Mouse (Mus musculus) forebrain, embryonic 15.5 days (tissue): Measurements from ENCODE around the gene Apobec1. TPM values are rescaled to one million over a fixed set of nuclear protein-coding genes. Genes with fewer than 3 reads are reported as not detected.
"Not testable (repeated sequence)": the region's sequence is repeated elsewhere in the genome, so short reads cannot be mapped to it uniquely, and the experiment has no call there.

Experiments
- ATAC-seq: fragments of 200-750 bp; cut with Nextera tagmentation; replicated peaks from 2 replicates; pipeline ENCODE4 v1.8.0; 2017; ENCODE audit warnings: mild to moderate bottlenecking, moderate TSS enrichment, moderate library complexity
- H3K27ac ChIP-seq: fragments of 300-500 bp; sonication (generic); replicated peaks from 2 replicates; pipeline ENCODE4 v1.5.1; 2015; ENCODE audit warnings: mild to moderate bottlenecking, inconsistent platforms
- H3K27me3 ChIP-seq: fragments of 300-500 bp; sonication (generic); 2 replicates; pipeline ENCODE4 v1.6.1; 2015; ENCODE audit warnings: inconsistent platforms
- H3K36me3 ChIP-seq: fragments of 300-500 bp; sonication (generic); 2 replicates; pipeline ENCODE4 v1.6.1; 2015; ENCODE audit warnings: mild to moderate bottlenecking, inconsistent platforms
- H3K4me1 ChIP-seq: fragments of 300-500 bp; sonication (generic); 2 replicates; pipeline ENCODE4 v1.6.1; 2015; ENCODE audit warnings: inconsistent platforms
- H3K4me2 ChIP-seq: fragments of 300-500 bp; sonication (generic); replicated peaks from 2 replicates; pipeline ENCODE4 v1.6.1; 2015; ENCODE audit warnings: mild to moderate bottlenecking, inconsistent platforms
- H3K4me3 ChIP-seq: fragments of 300-500 bp; sonication (generic); 2 replicates; pipeline ENCODE4 v1.5.1; 2015; ENCODE audit warnings: mild to moderate bottlenecking, inconsistent platforms
- H3K9ac ChIP-seq: fragments of 300-500 bp; sonication (generic); replicated peaks from 2 replicates; pipeline ENCODE4 v1.6.1; 2015; ENCODE audit warnings: mild to moderate bottlenecking, inconsistent platforms
- H3K9me3 ChIP-seq: fragments of 300-500 bp; sonication (generic); 2 replicates; pipeline ENCODE4 v1.6.1; 2016; ENCODE audit warnings: inconsistent platforms
- WGBS: fragments of 180-500 bp; shearing (Covaris S2); methylation state at CpG from one replicate; pipeline ENCODE4 v1.1.7; 2015; ENCODE audit warnings: mixed read lengths; 5-methylcytosine and 5-hydroxymethylcytosine counted together
- polyA plus RNA-seq: library from polyadenylated mRNA; unstranded; fragments of >200 nt; fragmentation: Nextera tagmentation; extraction: Ambion mirVana; gene quantifications from 2 replicates; pipeline ENCODE4 v1.2.1, GENCODE M21; 2015

Gene Apobec1
- polyA plus RNA-seq, result 4.5 and 4.9 TPM in 2 replicates

- 8% methylated on average over 22 of the region's 22 CpGs for WGBS
- peak within 1 kb of the TSS; percentile 17; the same call in 1 of the 2 replicates for H3K27ac ChIP-seq
- ATAC-seq, result peak; percentile 69; the same call in 1 of the 2 replicates
Measured at GRCm38 (mm10) chr6:122602242-122602991, at the start of gene Apobec1. Gene Apobec1 (minus strand): TSS chr6:122602444.

GRCm38 (mm10) chr6:122650398-122650980 is 48.2 kb upstream of the Apobec1 start:
- Histone ChIP-seq H3K9ac (no peak overlapping the region), H3K4me1 (no peaks in the 10 kb centered on the region), H3K4me3 (no peak overlapping the region), H3K27me3 (no peaks in the 10 kb centered on the region), H3K9me3 (no peaks in the 10 kb centered on the region), H3K27ac (no peak overlapping the region), H3K4me2 (no peak overlapping the region), H3K36me3 (no peaks in the 10 kb centered on the region)
- 75% methylated on average over 5 of the region's 5 CpGs for WGBS
- ATAC-seq, result no peak

More at GRCm38 (mm10) chr6:122602242-122602991, at the start of gene Apobec1:
- no peaks in the 10 kb centered on the region for H3K9me3 ChIP-seq
- peaks cover 16% of the 10 kb centered on the region for H3K4me1 ChIP-seq
- H3K4me3 ChIP-seq, result peak within 1 kb of the TSS; percentile 40
- no peaks in the 10 kb centered on the region for H3K36me3 ChIP-seq
- no peaks in the 10 kb centered on the region for H3K27me3 ChIP-seq
- peak within 1 kb of the TSS; percentile 53 for H3K9ac ChIP-seq
- peak within 1 kb of the TSS; percentile 60 for H3K4me2 ChIP-seq

GRCm38 (mm10) chr6:122649903-122650302 is 47.7 kb upstream of the Apobec1 start:
- 83% methylated on average over 3 of the region's 3 CpGs for WGBS
- no peaks in the 10 kb centered on the region for H3K4me1 ChIP-seq
- ATAC-seq, result no peak

GRCm38 (mm10) chr6:122644196-122644595 is 42.0 kb upstream of the Apobec1 start:
- 95% methylated on average over 21 of the region's 21 CpGs for WGBS
- H3K4me2 ChIP-seq, H3K4me1 ChIP-seq, H3K4me3 ChIP-seq, ATAC-seq, H3K27me3 ChIP-seq, H3K9me3 ChIP-seq, H3K36me3 ChIP-seq, H3K9ac ChIP-seq, H3K27ac ChIP-seq: not testable (repeated sequence)

More at GRCm38 (mm10) chr6:122649903-122650302, 47.7 kb upstream of the Apobec1 start:
- H3K27me3 ChIP-seq, result no peaks in the 10 kb centered on the region
- H3K27ac ChIP-seq, result no peak overlapping the region
- H3K4me2 ChIP-seq, result no peak overlapping the region
- no peaks in the 10 kb centered on the region for H3K36me3 ChIP-seq
- H3K4me3 ChIP-seq, result no peak overlapping the region
- H3K9ac ChIP-seq, result no peak overlapping the region
- H3K9me3 ChIP-seq, result no peaks in the 10 kb centered on the region

GRCm38 (mm10) chr6:122637566-122637965 is 35.3 kb upstream of the Apobec1 start:
- H3K27ac ChIP-seq, H3K36me3 ChIP-seq, H3K27me3 ChIP-seq, H3K4me1 ChIP-seq, H3K4me3 ChIP-seq, H3K9me3 ChIP-seq, H3K4me2 ChIP-seq, ATAC-seq, H3K9ac ChIP-seq: not testable (repeated sequence)
- WGBS, result 92% methylated on average over 4 of the region's 4 CpGs

GRCm38 (mm10) chr6:122636666-122637065 is 34.4 kb upstream of the Apobec1 start:
- WGBS, result 85% methylated on average over 3 of the region's 3 CpGs
- no peaks in the 10 kb centered on the region for H3K4me1 ChIP-seq
- no peak overlapping the region for H3K4me3 ChIP-seq
- no peaks in the 10 kb centered on the region for H3K9me3 ChIP-seq
- H3K27ac ChIP-seq, result no peak overlapping the region
- no peak for ATAC-seq
- H3K36me3 ChIP-seq, result no peaks in the 10 kb centered on the region
- H3K4me2 ChIP-seq, result no peak overlapping the region
- H3K9ac ChIP-seq, result no peak overlapping the region
- H3K27me3 ChIP-seq, result no peaks in the 10 kb centered on the region

- H3K36me3 ChIP-seq, result no peaks in the 10 kb centered on the region
- no peaks in the 10 kb centered on the region for H3K9me3 ChIP-seq
- no peak for ATAC-seq
- WGBS, result 86% methylated on average over 7 of the region's 7 CpGs
- H3K27ac ChIP-seq, result no peak overlapping the region
- H3K4me3 ChIP-seq, result no peak overlapping the region
- H3K9ac ChIP-seq, result no peak overlapping the region
- H3K27me3 ChIP-seq, result no peaks in the 10 kb centered on the region
- no peaks in the 10 kb centered on the region for H3K4me1 ChIP-seq
- no peak overlapping the region for H3K4me2 ChIP-seq
Measured at GRCm38 (mm10) chr6:122635315-122635714, 33.1 kb upstream of the Apobec1 start.

- ATAC-seq, result no peak
- no peak overlapping the region for H3K4me2 ChIP-seq
- H3K27ac ChIP-seq, result no peak overlapping the region
- no peaks in the 10 kb centered on the region for H3K9me3 ChIP-seq
- H3K9ac ChIP-seq, result no peak overlapping the region
- no peaks in the 10 kb centered on the region for H3K4me1 ChIP-seq
- H3K27me3 ChIP-seq, result no peaks in the 10 kb centered on the region
- H3K36me3 ChIP-seq, result no peaks in the 10 kb centered on the region
- no peak overlapping the region for H3K4me3 ChIP-seq
- WGBS, result 61% methylated on average over 9 of the region's 9 CpGs
Measured at GRCm38 (mm10) chr6:122633411-122633810, 31.2 kb upstream of the Apobec1 start.

GRCm38 (mm10) chr6:122627469-122628108 is 25.3 kb upstream of the Apobec1 start:
- Histone ChIP-seq H3K4me1 (no peaks in the 10 kb centered on the region), H3K27ac (no peak overlapping the region), H3K27me3 (no peaks in the 10 kb centered on the region), H3K9ac (no peak overlapping the region), H3K36me3 (no peaks in the 10 kb centered on the region), H3K9me3 (no peaks in the 10 kb centered on the region), H3K4me2 (0 out of 2 replicates have a peak overlapping the region, but pooled peaks have one; percentile 8), H3K4me3 (0 out of 2 replicates have a peak overlapping the region, but pooled peaks have one; percentile 0)
- 55% methylated on average over 20 of the region's 20 CpGs for WGBS
- ATAC-seq, result no peak

- ATAC-seq, result no peak
- Histone ChIP-seq H3K9me3 (no peaks in the 10 kb centered on the region), H3K4me2 (no peak within 1 kb of the TSS), H3K27me3 (no peaks in the 10 kb centered on the region), H3K36me3 (no peaks in the 10 kb centered on the region), H3K9ac (no peak within 1 kb of the TSS), H3K4me3 (no peak within 1 kb of the TSS), H3K4me1 (no peaks in the 10 kb centered on the region), H3K27ac (no peak within 1 kb of the TSS)
- 90% methylated on average over 8 of the region's 8 CpGs for WGBS
Measured at GRCm38 (mm10) chr6:122626110-122626509, 23.9 kb upstream of the Apobec1 start, which contains the start of gene Dppa3. Gene Dppa3 (plus strand): TSS chr6:122626410.

GRCm38 (mm10) chr6:122625156-122625555 is 22.9 kb upstream of the Apobec1 start:
- no peak overlapping the region for H3K9ac ChIP-seq
- H3K27me3 ChIP-seq, result no peaks in the 10 kb centered on the region
- ATAC-seq, result no peak
- no peak overlapping the region for H3K4me3 ChIP-seq
- H3K27ac ChIP-seq, result no peak overlapping the region
- H3K4me2 ChIP-seq, result no peak overlapping the region
- no peaks in the 10 kb centered on the region for H3K9me3 ChIP-seq
- no peaks in the 10 kb centered on the region for H3K4me1 ChIP-seq
- 84% methylated on average over 4 of the region's 4 CpGs for WGBS
- H3K36me3 ChIP-seq, result no peaks in the 10 kb centered on the region

- 20% methylated on average over 5 of the region's 5 CpGs for WGBS
- H3K4me3 ChIP-seq, result no peak overlapping the region
- no peaks in the 10 kb centered on the region for H3K27me3 ChIP-seq
- no peaks in the 10 kb centered on the region for H3K9me3 ChIP-seq
- no peaks in the 10 kb centered on the region for H3K4me1 ChIP-seq
- ATAC-seq, result no peak
- no peaks in the 10 kb centered on the region for H3K36me3 ChIP-seq
- no peak overlapping the region for H3K9ac ChIP-seq
- no peak overlapping the region for H3K27ac ChIP-seq
- H3K4me2 ChIP-seq, result no peak overlapping the region
Measured at GRCm38 (mm10) chr6:122624480-122624879, 22.2 kb upstream of the Apobec1 start.
